Mouse (Mus musculus) duodenum, adult 2 months (tissue): ENCODE measurements around the gene Slc52a3. TPM values are rescaled to one million over a fixed set of nuclear protein-coding genes. Genes with fewer than 3 reads are reported as not detected.

Experiments used
- polyA plus RNA-seq: library from polyadenylated mRNA; depleted of rRNA; stranded (reverse); fragments of >200 nt; gene quantifications from 2 replicates; pipeline ENCODE4 v1.2.3, GENCODE M21; 2012; ENCODE audit warnings: low replicate concordance; rRNA removed

Gene Slc52a3
- 33.7 and 88.7 TPM in 2 replicates for polyA plus RNA-seq

GRCm38 (mm10) chr2:151996229-151997189 is at the start of gene Slc52a3:
Gene Slc52a3, plus strand, starts transcription at chr2:151996511.

GRCm38 (mm10) chr2:151979470-151980354 is 16.6 kb upstream of the Slc52a3 start, which contains the start of gene Fam110a:
Gene Fam110a, minus strand, starts transcription at chr2:151980219.

Other genes starting within 250 kb of the Slc52a3 start
- gene Rspo4, start 153.6 kb upstream of the Slc52a3 start, polyA plus RNA-seq, result 0.04 and 0.12 TPM in 2 replicates
- gene Angpt4, start 85.3 kb upstream of the Slc52a3 start, polyA plus RNA-seq, result 0.15 and 0.41 TPM in 2 replicates
- 16.1 and 17.9 TPM in 2 replicates for gene Fam110a, start 16.3 kb upstream of the Slc52a3 start, polyA plus RNA-seq
- not detected in 2 replicates for gene Scrt2, start 85.0 kb downstream of the Slc52a3 start, polyA plus RNA-seq
- gene Srxn1, start 109.0 kb downstream of the Slc52a3 start, polyA plus RNA-seq, result 328 and 743 TPM in 2 replicates
- gene Tcf15, start 147.1 kb downstream of the Slc52a3 start, polyA plus RNA-seq, result 1.8 and 13.4 TPM in 2 replicates
- gene Csnk2a1, start 230.3 kb downstream of the Slc52a3 start, polyA plus RNA-seq, result 5.1 and 9.3 TPM in 2 replicates